Mouse (Mus musculus): ENCODE measurements around the gene Olfr1500. TPM values are rescaled to one million over a fixed set of nuclear protein-coding genes. Genes with fewer than 3 reads are reported as not detected.

Gene Olfr1500
- polyA plus RNA-seq, 1 experiment from 2014 or later: not detected

- Histone ChIP-seq H3K27me3 (ENCODE audit: control insufficient read depth, insufficient read depth, low read length) (no peaks in the 10 kb centered on the region), H3K4me2 (no peak within 1 kb of the TSS), H3K9ac (ENCODE audit: low read depth, low read length) (no peak within 1 kb of the TSS), H3K27ac (ENCODE audit: low read depth, low read length) (no peak within 1 kb of the TSS), H3K4me1 (ENCODE audit: control insufficient read depth, insufficient read depth, low read length) (no peaks in the 10 kb centered on the region), H3K36me3 (ENCODE audit: control insufficient read depth, insufficient read depth, low read length) (no peaks in the 10 kb centered on the region), H3K9me3 (replicated peaks; ENCODE audit: control insufficient read depth, low read length) (no peaks in the 10 kb centered on the region), H3K4me3 (ENCODE audit: low read depth, low read length) (no peak within 1 kb of the TSS)
- ATAC-seq (replicated peaks; ENCODE audit: insufficient number of reproducible peaks, low FRiP score, low TSS enrichment): no peak
Measured at GRCm38 (mm10) chr19:13798102-13798501, 32.2 kb downstream of the Olfr1500 start, which contains the start of gene Olfr1497. TSS of gene Olfr1497 (minus strand) at chr19:13798202.

GRCm38 (mm10) chr19:13777578-13777977 lies 52.7 kb downstream of the Olfr1500 start, which contains the start of gene Olfr1496:
TSS of gene Olfr1496 (plus strand) at chr19:13777878.
- H3K9me3 ChIP-seq (replicated peaks; ENCODE audit: control insufficient read depth, low read length): no peaks in the 10 kb centered on the region
- no peak for ATAC-seq (replicated peaks; ENCODE audit: insufficient number of reproducible peaks, low FRiP score, low TSS enrichment)
- H3K4me3 ChIP-seq (ENCODE audit: low read depth, low read length): no peak within 1 kb of the TSS
- no peak within 1 kb of the TSS for H3K9ac ChIP-seq (ENCODE audit: low read depth, low read length)
- 79% methylated on average over 1 of the region's 1 CpGs for WGBS (ENCODE audit: insufficient replicate concordance)
- no peaks in the 10 kb centered on the region for H3K27me3 ChIP-seq (ENCODE audit: control insufficient read depth, insufficient read depth, low read length)
- H3K4me2 ChIP-seq: no peak within 1 kb of the TSS
- no peaks in the 10 kb centered on the region for H3K4me1 ChIP-seq (ENCODE audit: control insufficient read depth, insufficient read depth, low read length)
- no peaks in the 10 kb centered on the region for H3K36me3 ChIP-seq (ENCODE audit: control insufficient read depth, insufficient read depth, low read length)
- no peak within 1 kb of the TSS for H3K27ac ChIP-seq (ENCODE audit: low read depth, low read length)

Other genes starting within 250 kb of the Olfr1500 start
- gene Olfr1484, start 247.0 kb downstream of the Olfr1500 start, polyA plus RNA-seq (2014; fragmentation: Nextera tagmentation; extraction: Ambion mirVana): not detected in 2 replicates
- not detected in 2 replicates for gene Olfr1487, start 213.1 kb downstream of the Olfr1500 start, polyA plus RNA-seq (2014; fragmentation: Nextera tagmentation; extraction: Ambion mirVana)
- gene Olfr1489, start 198.9 kb downstream of the Olfr1500 start, polyA plus RNA-seq (2014; fragmentation: Nextera tagmentation; extraction: Ambion mirVana): not detected in 2 replicates
- not detected in 2 replicates for gene Olfr1490, start 179.4 kb downstream of the Olfr1500 start, polyA plus RNA-seq (2014; fragmentation: Nextera tagmentation; extraction: Ambion mirVana)
- not detected in 2 replicates for gene Olfr1491, start 133.2 kb downstream of the Olfr1500 start, polyA plus RNA-seq (2014; fragmentation: Nextera tagmentation; extraction: Ambion mirVana)
- gene Olfr1493-ps1, start 107.2 kb downstream of the Olfr1500 start, polyA plus RNA-seq (2014; fragmentation: Nextera tagmentation; extraction: Ambion mirVana): not detected in 2 replicates
- gene Olfr1494, start 90.8 kb downstream of the Olfr1500 start, polyA plus RNA-seq (2014; fragmentation: Nextera tagmentation; extraction: Ambion mirVana): not detected in 2 replicates
- gene Olfr1495, start 65.9 kb downstream of the Olfr1500 start, polyA plus RNA-seq (2014; fragmentation: Nextera tagmentation; extraction: Ambion mirVana): not detected in 2 replicates
- not detected in 2 replicates for gene Olfr1496, start 52.6 kb downstream of the Olfr1500 start, polyA plus RNA-seq (2014; fragmentation: Nextera tagmentation; extraction: Ambion mirVana)
- gene Olfr1497, start 32.3 kb downstream of the Olfr1500 start, polyA plus RNA-seq (2014; fragmentation: Nextera tagmentation; extraction: Ambion mirVana): not detected in 2 replicates
- not detected in 2 replicates for gene Olfr1499, start 11.0 kb downstream of the Olfr1500 start, polyA plus RNA-seq (2014; fragmentation: Nextera tagmentation; extraction: Ambion mirVana)
- not detected in 2 replicates for gene Olfr1501, start 20.2 kb upstream of the Olfr1500 start, polyA plus RNA-seq (2014; fragmentation: Nextera tagmentation; extraction: Ambion mirVana)
- gene Olfr1502, start 31.3 kb upstream of the Olfr1500 start, polyA plus RNA-seq (2014; fragmentation: Nextera tagmentation; extraction: Ambion mirVana): not detected in 2 replicates
- gene Olfr1504, start 67.4 kb upstream of the Olfr1500 start, polyA plus RNA-seq (2014; fragmentation: Nextera tagmentation; extraction: Ambion mirVana): not detected in 2 replicates
- gene Olfr1505, start 83.0 kb upstream of the Olfr1500 start, polyA plus RNA-seq (2014; fragmentation: Nextera tagmentation; extraction: Ambion mirVana): not detected in 2 replicates